Mouse (Mus musculus): ENCODE data around the gene Thsd4. TPM values are rescaled to one million over a fixed set of nuclear protein-coding genes. Genes with fewer than 3 reads are reported as not detected.

The Thsd4 gene
- total RNA-seq, 2 experiments from 2014 or later: not detected

DNA sequence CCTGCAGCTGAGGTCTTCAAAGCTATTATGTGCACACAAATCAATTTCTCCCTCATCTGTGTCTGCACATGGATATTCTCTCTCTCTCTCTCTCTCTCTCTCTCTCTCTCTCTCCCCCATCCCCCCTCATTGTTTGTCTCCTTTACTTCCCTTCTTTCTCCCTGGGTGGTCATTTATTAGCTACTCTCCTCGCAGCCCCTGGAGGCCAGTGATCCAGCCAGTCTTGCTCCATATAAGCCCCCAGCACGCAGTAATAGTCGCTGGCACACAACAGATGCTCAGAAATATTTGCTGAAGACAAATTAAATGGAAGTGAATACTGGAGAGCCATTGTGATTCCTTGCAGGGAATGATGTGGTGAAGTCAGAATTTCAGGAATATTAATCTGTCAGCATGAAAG, 2.2 kb downstream of the Thsd4 start:
- no peak for ATAC-seq (replicated peaks; ENCODE audit: poor library complexity, severe bottlenecking)

DNA sequence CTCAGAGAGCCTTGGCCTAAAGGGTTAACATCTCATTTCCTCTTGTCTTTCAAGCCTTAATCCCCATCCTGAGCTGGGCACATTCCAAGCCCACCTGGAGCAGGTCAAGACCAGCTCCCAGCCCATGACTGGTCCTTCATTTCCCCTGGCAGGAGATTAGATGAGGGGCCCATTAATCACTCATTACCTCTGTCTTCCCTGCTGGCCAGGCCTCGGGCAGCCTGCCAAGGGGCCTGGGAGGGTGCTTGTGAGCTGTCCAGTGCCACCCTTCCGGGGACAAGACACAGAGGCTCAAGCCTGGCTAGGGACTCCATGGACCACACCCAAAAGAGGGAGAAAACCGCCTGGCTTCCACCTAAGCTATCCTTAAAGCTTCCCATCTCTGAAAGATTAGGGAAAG, 3.6 kb downstream of the Thsd4 start:
- no peak for ATAC-seq (replicated peaks; ENCODE audit: poor library complexity, severe bottlenecking)

DNA sequence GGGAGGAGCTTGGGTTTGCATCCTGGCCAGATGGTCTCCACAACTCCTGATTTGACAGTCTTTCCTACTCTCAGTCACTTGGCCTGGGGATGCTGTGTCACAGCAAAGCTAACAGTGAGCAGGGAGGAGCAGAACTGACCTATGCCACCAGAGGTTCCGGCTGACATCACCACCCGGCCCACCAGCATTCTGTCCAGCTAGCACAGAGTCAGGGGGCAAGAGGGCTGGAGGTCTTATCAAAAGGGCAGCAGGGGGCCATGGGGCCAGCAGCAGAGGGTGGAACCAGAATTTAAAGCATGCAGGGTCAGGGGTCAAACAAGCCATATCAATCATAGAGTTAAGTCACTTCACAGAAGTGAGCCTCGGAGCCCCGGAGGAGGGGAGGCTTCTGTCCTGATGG, 4.7 kb downstream of the Thsd4 start:
- ATAC-seq (replicated peaks; ENCODE audit: poor library complexity, severe bottlenecking): no peak

DNA sequence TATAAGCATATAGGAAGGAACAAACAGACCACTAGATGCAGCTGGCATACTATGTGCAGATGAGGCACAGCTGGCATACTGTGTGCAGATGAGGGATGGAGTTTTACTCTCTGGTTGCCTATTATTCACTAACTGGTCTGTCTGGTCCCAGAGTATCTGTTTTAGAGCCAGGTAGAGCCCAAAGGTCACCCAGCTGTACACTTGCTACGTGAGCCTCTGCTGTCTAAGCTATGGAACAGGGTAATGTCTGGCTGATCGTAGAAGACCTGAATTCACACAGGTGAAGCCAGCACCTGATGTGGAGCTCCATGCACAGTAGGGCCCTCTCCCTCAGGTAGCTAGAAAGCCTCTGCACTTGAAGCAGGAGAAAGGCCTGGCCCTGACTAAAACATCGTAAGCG, 5.5 kb downstream of the Thsd4 start:
- no peak for ATAC-seq (replicated peaks; ENCODE audit: poor library complexity, severe bottlenecking)

DNA sequence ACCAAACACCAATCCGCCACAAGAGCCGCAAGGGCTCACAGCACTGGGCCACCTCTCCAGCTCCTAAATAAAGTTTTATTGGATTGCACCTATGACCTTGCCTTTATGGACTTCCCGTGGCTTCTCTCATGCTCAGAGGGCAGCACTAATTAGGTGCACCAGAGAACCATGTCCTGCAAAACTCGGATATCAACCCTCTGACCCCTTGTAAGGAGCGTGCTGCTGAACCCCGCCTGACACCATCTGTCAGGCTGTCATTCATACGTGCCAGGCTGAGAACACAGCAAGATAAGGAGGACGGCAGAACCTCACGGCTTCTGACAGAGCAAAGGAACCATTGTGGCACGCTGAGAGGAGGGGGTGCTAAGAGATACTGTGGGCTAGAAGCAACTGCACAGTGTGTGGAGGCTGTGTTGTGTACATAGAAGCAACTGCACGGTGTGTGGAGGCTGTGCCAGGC, 8.5 kb downstream of the Thsd4 start:
- no peak for ATAC-seq (replicated peaks; ENCODE audit: poor library complexity, severe bottlenecking)

DNA sequence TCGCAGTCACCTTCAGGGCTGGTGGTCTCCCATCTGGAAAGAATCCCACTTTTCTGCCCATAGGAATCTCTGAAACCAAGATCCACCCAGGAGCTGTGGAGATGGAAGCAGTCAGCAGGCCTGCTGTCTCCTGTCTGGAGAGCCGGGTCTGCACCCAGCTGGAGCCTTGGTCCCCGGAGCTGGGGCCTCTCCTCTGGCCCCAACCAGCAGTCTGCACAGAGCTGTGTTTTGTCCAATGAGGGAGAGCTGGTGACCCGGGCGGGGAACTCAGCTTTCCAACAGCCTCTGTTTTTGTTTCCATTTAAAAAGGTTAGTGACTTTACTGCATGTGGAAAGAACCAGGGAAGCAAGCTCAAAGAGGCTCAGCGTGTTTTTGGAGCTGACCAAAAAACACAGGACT, 11.0 kb downstream of the Thsd4 start:
- ATAC-seq (replicated peaks; ENCODE audit: poor library complexity, severe bottlenecking): no peak

DNA sequence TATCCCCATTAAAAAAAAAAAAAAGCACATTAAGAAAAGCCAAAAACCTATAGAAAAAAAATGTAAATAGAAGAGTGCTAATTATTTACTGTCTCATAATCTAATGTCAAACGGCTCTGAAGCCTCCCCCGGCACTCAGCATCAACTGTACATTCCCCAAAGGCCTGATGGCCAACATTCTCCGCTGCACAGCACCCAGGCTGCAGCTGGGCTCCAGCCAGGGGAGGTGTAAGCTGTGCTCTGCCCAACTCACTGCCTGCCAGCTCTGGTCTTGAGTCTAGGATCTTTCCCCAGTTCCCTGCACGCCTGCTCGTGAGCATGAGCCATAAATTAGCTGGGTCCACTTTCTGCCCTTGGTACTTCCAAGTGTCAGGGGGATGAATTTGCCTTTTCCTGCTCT, 15.7 kb downstream of the Thsd4 start:
- ATAC-seq (replicated peaks; ENCODE audit: poor library complexity, severe bottlenecking): no peak

DNA sequence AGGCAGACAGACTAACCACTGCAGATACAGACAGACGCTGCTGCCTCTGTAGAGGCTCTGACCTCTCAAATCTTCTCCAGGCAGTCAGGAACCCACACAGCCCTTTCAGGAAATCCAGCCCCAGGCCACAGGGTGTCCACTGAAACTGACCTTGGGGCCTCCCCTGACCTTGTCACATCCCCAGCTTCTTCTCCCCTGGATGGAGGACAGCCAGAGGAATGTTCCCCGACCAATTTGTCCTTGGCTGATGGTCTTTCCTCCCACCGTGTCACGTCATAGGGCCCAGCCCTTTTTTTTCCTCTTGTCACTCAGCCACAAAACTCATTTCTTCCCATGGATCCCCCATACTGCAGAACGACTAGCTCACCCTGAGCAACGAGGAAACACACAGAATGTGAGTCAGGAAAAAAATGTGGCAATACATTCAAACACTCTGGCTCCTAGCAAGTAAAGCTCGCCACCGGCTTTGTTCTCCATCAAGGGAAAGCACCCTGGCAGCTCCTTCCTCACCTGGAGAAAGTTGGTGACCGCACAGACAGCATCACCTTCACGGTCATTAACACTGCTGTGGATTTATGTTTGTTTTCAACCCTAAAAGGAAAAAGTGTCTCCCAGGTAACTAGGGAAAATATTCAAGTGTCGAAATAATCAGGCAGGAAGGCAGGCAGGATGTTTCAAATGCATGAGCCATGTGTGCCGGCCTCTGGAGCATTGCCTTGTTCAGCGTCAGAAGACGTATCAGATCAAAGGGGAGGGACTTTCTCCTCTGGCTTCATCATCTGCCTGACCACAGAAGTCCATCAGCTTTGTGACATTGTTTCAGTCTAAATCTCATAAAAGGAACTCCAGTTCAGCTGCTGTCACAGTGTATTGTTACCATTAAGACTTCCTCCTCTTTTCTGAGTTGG, 17.2 kb downstream of the Thsd4 start:
- no peak for ATAC-seq (replicated peaks; ENCODE audit: poor library complexity, severe bottlenecking)

DNA sequence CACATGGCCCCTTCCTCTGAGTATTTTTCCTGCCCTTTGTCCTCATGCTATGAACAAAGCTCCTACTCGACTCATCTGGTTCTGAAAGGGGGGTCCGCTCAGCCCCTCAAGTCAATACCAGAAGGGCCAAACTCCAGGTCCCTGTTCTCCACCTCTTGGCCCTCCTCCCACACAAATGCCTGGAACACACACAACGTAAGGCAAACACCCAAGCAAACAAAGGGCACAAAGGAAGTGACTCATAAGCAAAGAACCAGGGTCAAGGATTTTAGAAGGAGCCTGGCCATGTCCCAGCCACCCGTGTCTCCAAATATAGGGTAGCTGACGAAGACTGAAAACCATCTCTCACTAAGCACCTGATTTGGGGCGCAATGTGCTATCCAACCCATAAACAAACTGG, 19.6 kb downstream of the Thsd4 start:
- no peak for ATAC-seq (replicated peaks; ENCODE audit: poor library complexity, severe bottlenecking)

DNA sequence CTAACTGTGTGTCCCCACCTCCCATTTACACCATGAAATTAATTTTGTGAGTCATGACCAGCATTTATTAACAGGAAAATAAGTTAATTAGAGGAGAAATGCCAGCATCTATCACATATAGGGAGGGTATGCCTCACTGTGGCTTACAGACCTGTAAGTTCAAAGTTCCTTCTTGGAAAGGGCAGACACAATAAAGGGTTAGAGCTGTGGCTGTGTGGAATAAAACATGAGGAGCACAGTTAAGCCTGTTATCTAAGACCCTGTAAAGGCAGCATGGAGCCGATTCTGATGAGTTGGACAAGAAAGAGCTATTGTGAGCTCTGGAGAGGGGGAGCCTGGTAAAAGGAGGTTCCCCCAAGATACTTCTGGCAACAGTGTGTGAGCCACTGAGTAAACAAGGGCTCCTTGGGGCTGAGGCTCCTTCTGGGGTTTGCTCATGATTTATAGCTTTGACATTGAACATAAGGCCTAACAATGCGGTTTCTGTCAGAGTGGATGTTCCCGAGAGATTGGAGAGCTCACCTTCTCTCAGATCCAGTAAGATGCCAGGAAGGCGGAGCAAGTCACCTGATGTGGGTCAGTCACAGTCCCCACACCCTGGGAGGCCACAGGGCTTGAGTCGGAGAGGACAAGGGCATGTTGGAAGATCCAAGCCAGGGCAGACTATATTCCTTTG, 20.2 kb downstream of the Thsd4 start:
- no peak for ATAC-seq (replicated peaks; ENCODE audit: poor library complexity, severe bottlenecking)

DNA sequence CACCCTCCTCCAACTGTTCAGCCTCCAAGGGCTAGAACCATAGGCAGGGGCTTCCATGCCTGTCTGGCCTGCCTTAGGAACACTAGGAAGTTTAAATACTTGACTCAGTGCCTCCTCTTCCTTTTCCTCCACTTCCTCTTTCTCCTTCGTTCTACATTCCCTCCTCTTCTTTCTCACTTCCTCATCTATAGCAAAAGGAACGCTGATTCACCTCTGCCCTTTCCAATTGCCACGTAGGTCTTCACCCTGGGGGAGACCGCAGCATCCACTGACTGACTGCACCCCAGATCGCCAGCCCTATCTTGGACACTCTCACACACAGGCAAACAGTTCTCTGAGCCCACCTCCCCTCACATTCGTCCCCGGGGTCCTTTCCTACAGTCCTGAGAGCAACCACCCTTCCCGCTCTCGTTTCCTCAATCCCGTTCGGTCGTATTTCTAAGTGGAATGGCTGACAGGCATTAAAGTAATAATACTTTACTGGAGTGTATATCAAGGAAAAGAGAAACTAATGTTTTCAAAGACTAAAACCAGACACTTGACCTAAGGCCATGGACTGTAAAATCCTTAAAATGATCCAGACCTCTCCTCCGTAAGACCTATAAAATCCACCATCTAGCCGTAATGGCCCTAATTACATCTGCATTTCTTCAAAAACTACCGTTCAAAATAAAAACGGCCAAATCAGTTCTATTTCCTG, 29.4 kb downstream of the Thsd4 start:
- ATAC-seq (replicated peaks; ENCODE audit: poor library complexity, severe bottlenecking): peak; percentile 81

DNA sequence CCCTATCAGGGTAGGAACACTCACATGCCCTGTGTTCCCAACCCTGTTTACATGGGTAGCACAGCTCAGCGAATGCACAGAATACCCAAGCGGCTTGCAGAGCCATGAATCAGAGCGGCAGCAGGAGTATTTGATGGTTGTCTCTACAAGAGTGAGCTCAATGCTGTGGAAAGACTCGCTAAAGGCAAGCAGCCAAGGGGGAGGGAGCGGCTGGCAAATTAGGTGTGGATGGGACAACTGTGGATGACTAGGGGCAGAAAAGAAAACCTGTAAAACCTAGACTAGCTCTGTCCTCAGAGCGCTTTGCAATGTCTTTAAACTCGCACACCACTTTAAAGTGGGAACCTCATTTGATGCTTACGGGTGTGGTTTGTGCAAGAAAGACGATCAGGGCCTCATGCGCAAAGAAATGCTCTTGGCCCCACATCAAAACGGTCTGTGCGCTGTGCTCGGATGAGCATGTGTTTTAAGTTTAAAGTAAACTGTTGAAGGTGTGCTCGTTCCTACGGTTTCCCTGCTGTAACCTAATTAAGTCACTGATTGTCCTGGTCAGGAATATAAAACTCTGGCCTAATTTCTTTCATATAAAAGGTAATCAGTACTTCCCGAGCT, 30.3 kb downstream of the Thsd4 start:
- ATAC-seq (replicated peaks; ENCODE audit: poor library complexity, severe bottlenecking): no peak

DNA sequence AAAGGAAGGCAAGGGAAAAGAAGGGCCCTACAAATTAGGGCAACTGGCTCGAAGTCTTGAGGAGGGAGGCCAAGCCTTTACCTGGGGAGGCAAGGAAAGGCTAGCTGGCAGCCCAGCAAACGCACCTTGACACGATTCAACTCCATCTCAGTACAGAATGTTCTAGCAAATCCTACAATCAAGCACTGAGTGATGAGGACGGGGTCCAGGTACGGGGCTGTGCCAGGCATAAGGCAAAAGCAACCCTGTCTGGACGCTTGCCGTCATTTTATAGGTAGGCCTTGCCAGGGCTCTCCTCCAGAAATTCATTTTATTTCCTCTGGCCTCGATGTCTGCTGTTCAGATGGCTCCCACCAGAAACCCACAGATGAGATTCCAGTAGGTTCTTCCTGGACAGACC, 30.8 kb downstream of the Thsd4 start:
- ATAC-seq (replicated peaks; ENCODE audit: poor library complexity, severe bottlenecking): no peak

DNA sequence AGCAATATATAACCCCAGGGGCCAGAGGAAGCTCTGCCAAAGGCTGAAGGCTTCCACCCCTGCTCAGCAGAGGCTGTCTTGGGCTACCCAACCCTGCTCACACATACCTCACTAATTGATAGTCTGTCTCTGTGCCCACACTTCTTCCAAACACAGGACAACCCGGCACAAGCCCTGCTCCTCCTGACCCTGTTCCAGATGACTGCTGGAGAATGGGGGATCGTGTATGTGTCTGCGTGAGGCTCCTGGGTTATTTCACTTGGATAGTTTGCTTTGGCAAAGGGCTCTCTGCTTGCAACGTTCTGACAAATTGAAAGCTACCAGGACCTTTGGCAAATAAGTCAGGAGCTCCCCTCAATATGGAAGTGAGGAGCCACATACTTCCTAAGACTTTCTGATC, 33.0 kb downstream of the Thsd4 start:
- ATAC-seq (replicated peaks; ENCODE audit: poor library complexity, severe bottlenecking): no peak

DNA sequence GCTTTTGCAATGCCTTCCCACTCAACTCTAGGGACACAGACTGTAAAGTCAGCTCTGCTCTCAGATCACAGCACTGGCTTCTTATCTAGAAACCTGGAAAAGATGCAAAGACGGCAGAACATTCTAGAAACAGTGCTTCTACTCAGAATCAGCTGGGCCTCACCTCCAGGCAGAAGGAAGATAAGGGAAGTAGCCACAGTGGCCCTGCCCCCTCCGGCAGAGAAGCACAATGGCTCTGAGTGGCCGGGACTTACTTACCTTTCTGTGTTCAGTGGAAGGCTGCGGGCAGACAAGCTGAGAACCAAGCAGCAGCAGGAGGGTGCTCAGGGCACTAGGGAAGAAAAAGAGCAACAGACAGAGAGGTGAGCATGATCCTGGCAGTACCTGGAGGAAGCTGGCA, 39.7 kb downstream of the Thsd4 start:
- no peak for ATAC-seq (replicated peaks; ENCODE audit: poor library complexity, severe bottlenecking)

DNA sequence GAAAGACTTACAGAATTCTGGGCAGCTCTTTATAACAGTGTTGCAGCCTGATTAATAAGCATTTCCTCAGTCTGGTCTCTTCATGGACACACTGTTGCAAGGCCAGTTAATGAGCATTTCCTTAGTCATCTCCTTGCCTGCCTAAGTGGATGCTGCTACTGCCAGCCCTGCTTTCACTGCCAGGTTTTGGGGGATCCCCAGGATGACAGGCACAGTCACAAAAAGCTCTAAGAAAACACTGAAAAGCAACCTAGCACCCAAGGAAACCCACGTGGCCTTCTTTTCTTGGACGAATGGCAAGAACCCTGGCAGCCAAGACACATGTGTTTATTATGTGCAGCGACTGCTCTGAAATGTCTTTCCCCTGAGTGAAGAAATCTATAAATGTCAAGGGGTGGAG, 41.8 kb downstream of the Thsd4 start:
- no peak for ATAC-seq (replicated peaks; ENCODE audit: poor library complexity, severe bottlenecking)

DNA sequence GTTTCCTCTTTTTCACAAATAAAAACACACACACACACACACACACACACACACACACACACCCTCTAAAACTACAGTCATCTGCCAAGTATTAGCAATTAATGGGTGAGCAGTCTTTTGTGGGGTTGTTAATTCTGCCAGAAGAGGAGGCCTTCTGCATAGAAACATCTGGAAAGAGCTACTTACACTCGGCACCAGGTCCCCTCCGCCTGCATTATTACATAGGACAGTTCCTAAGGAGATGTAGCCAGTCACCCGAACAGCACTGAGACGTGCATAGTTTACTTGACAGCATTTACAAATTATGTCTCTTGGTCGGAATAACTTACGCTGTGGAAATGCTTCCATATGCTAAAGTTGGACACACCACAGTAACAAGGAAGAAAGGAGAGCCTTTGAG, 43.0 kb downstream of the Thsd4 start:
- ATAC-seq (replicated peaks; ENCODE audit: poor library complexity, severe bottlenecking): no peak

DNA sequence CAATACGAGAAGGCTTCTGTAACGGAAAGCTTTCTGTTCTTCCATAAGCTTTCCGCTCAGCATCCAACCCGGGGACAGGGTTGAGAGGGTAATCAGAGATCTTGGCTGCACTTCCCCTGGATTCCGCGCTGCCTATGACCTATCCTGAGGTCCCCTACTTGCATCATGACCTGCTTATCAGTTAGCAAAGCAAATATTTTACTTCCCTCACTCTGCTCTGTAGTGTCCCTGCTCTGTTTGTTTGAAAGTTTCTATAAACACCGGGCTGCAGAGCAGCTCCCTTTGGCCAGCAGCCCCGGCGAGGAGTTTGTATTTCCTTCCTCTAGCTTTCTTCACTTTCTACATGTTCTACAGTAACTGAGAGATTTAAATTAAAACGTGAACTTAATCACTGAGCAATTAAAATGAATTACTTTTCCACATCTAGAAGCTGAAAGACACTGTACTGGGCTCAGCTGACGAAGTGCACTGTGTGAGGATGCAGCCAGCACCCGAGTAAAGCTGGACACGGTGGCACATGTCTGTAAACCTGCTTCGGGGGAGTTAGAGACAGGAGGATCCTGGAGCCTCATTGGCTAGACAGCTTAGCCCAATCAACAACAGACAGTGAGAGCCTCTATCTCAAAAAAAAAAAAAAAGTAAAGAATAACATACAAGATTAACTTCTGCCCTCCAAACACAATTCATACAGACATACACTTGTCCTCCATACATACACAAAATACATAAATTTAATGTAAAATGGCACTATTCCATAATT, 43.7 kb downstream of the Thsd4 start:
- no peak for ATAC-seq (replicated peaks; ENCODE audit: poor library complexity, severe bottlenecking)

DNA sequence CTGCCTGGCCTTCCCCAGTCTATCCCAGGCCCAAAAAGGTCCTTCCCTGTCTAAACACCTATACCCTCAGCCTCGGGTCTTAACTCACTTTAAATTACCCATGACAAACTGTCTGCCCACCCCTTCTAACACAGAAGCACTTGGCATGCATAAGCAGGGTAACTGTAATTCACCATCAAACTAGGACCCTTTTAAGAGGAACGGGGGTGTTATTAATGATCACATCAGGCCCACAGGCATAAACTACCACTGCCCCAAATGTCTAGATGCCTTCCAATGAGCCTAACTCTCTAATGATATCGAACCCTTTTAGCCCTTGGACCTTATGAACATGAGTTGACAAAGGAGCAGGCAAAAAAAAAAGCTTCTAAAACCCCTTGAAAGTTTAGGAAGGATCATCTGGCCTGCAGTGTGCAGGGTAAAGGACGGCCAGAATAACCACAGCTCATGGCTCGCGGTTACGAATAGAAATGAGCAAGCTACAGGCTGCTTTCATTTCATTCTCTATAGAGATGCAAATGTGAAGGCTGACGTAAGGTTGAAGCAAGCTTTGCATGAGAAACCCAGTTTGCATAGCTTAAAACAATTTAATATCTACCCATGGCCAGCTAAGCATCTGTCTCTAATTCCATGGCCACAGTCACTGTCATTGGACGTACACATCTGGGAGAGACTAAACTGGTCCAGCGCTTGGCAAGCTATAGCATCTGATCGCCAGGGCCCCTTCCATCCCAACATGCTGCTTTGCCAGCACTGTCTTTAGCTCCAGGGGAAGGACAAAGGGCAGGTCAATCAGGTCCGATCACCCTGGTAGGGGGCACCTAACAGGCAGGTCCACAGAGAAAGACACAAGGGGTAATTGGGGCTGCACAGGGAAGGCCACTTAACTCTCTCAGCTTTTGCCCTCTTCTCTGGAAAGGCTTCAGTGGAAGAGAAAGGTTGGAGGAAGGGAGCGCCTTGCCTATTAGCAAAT, 61.5 kb downstream of the Thsd4 start:
- ATAC-seq (replicated peaks; ENCODE audit: poor library complexity, severe bottlenecking): no peak

All from granulocyte monocyte progenitor cell, adult 5-6 weeks (primary cell).